Mouse (Mus musculus): ENCODE measurements at regions not wholly inside any gene's neighbourhood (a gene's known extent, or its start where the extent isn't known, plus 50 kb on each side); places are given as distances from the start of the nearest gene placed in this dataset.

- no peak for DNase-seq (ENCODE audit: low spot score)
These were observed 1789.0 kb upstream of the Gm7489 start for GRCm38 (mm10) chr15:52095629-52096190.

GRCm38 (mm10) chr15:52108761-52109160 lies 1775.9 kb upstream of the Gm7489 start:
- no peak for DNase-seq (ENCODE audit: low spot score)

- DNase-seq (ENCODE audit: low spot score) = no peak
These were observed 1770.2 kb upstream of the Gm7489 start for GRCm38 (mm10) chr15:52114368-52115036.

- DNase-seq (ENCODE audit: low spot score) = no peak
These were observed 1748.0 kb upstream of the Gm7489 start for GRCm38 (mm10) chr15:52136693-52137092.

- no peak for DNase-seq (ENCODE audit: low spot score)
These were observed 1731.3 kb upstream of the Gm7489 start for GRCm38 (mm10) chr15:52153421-52153820.

GRCm38 (mm10) chr15:52155784-52156183 lies 1728.9 kb upstream of the Gm7489 start:
- no peak for DNase-seq (ENCODE audit: low spot score)

GRCm38 (mm10) chr15:52156779-52157178 lies 1727.9 kb upstream of the Gm7489 start:
- no peak for DNase-seq (ENCODE audit: low spot score)

- DNase-seq (ENCODE audit: low spot score) = peak; percentile 51
These were observed 1724.3 kb upstream of the Gm7489 start for GRCm38 (mm10) chr15:52160181-52161088.

GRCm38 (mm10) chr15:52161089-52161442 lies 1723.6 kb upstream of the Gm7489 start:
- DNase-seq (ENCODE audit: low spot score) = no peak

- peak; percentile 9 for DNase-seq (ENCODE audit: low spot score)
These were observed 1723.0 kb upstream of the Gm7489 start for GRCm38 (mm10) chr15:52161568-52162316.

GRCm38 (mm10) chr15:52166144-52166543 lies 1718.6 kb upstream of the Gm7489 start:
- no peak for DNase-seq (ENCODE audit: low spot score)

GRCm38 (mm10) chr15:52166595-52167443 lies 1717.9 kb upstream of the Gm7489 start:
- DNase-seq (ENCODE audit: low spot score) = no peak

- DNase-seq (ENCODE audit: low spot score) = no peak
These were observed 1716.9 kb upstream of the Gm7489 start for GRCm38 (mm10) chr15:52167811-52168210.

GRCm38 (mm10) chr15:52176951-52177350 lies 1707.8 kb upstream of the Gm7489 start:
- DNase-seq (ENCODE audit: low spot score) = no peak

- DNase-seq (ENCODE audit: low spot score) = no peak
These were observed 1706.0 kb upstream of the Gm7489 start for GRCm38 (mm10) chr15:52178668-52179067.

GRCm38 (mm10) chr15:52179379-52179778 lies 1705.3 kb upstream of the Gm7489 start:
- DNase-seq (ENCODE audit: low spot score) = no peak

- no peak for DNase-seq (ENCODE audit: low spot score)
These were observed 1693.5 kb upstream of the Gm7489 start for GRCm38 (mm10) chr15:52191176-52191575.

GRCm38 (mm10) chr15:52207271-52207670 lies 1677.4 kb upstream of the Gm7489 start:
- DNase-seq (ENCODE audit: low spot score) = no peak

- no peak for DNase-seq (ENCODE audit: low spot score)
These were observed 1652.3 kb upstream of the Gm7489 start for GRCm38 (mm10) chr15:52232442-52232841.

- DNase-seq (ENCODE audit: low spot score) = no peak
These were observed 1648.5 kb upstream of the Gm7489 start for GRCm38 (mm10) chr15:52236220-52236619.

GRCm38 (mm10) chr15:52242890-52243289 lies 1641.8 kb upstream of the Gm7489 start:
- no peak for DNase-seq (ENCODE audit: low spot score)

Measured in thymus, postnatal 0 days (tissue).